Mouse (Mus musculus) forebrain, embryonic 10.5 days (tissue): ENCODE data around the gene Vmn1r13. TPM values are rescaled to one million over a fixed set of nuclear protein-coding genes. Genes with fewer than 3 reads are reported as not detected.
"Not testable (repeated sequence)": the region's sequence is repeated elsewhere in the genome, so short reads cannot be mapped to it uniquely, and the experiment has no call there.

Experiments
- DNase-seq: peaks from one replicate; pipeline ENCODE4 v3.0.0-alpha.2; 2017; ENCODE audit warnings: low spot score; ENCODE audit errors: extremely low spot score
- H3K27ac ChIP-seq: fragments of 300-500 bp; sonication (generic); 2 replicates; pipeline ENCODE4 v1.5.1; 2016; ENCODE audit warnings: mild to moderate bottlenecking
- H3K27me3 ChIP-seq: fragments of 300-500 bp; sonication (generic); 2 replicates; pipeline ENCODE4 v1.6.1; 2016; ENCODE audit warnings: mild to moderate bottlenecking; ENCODE audit not compliant: poor library complexity, severe bottlenecking
- H3K36me3 ChIP-seq: fragments of 300-500 bp; sonication (generic); replicated peaks from 2 replicates; pipeline ENCODE4 v1.6.1; 2016; ENCODE audit warnings: mild to moderate bottlenecking, moderate library complexity
- H3K4me1 ChIP-seq: fragments of 300-500 bp; sonication (generic); 2 replicates; pipeline ENCODE4 v1.6.1; 2016
- H3K4me3 ChIP-seq: fragments of 300-500 bp; sonication (generic); 2 replicates; pipeline ENCODE4 v1.5.1; 2016; ENCODE audit warnings: mild to moderate bottlenecking, moderate library complexity
- H3K9me3 ChIP-seq: fragments of 300-500 bp; sonication (generic); 2 replicates; pipeline ENCODE4 v1.6.1; 2016; ENCODE audit warnings: mild to moderate bottlenecking, moderate library complexity
- WGBS: fragments of 180-500 bp; shearing (Covaris S2); methylation state at CpG from one replicate; pipeline ENCODE4 v1.1.7; 2016; 5-methylcytosine and 5-hydroxymethylcytosine counted together
- polyA plus RNA-seq: library from polyadenylated mRNA; unstranded; fragments of >200 nt; fragmentation: Nextera tagmentation; extraction: Ambion mirVana; gene quantifications from 2 replicates; pipeline ENCODE4 v1.2.1, GENCODE M21; 2016

Gene Vmn1r13
- polyA plus RNA-seq = not detected in 2 replicates

- H3K4me3 ChIP-seq = not testable (repeated sequence)
Measured at GRCm38 (mm10) chr6:57202990-57203389, at the start of gene Vmn1r13. Vmn1r13 (plus strand) TSS chr6:57203290.

GRCm38 (mm10) chr6:57156619-57157018 lies 46.5 kb upstream of the Vmn1r13 start, which contains the start of gene Vmn1r12:
Vmn1r12 (plus strand) TSS chr6:57156919.
- WGBS = 94% methylated on average over 2 of the region's 2 CpGs
- no peak for DNase-seq

More at GRCm38 (mm10) chr6:57202990-57203389, at the start of gene Vmn1r13:
- not testable (repeated sequence) for H3K36me3 ChIP-seq, DNase-seq, H3K9me3 ChIP-seq, H3K4me1 ChIP-seq, H3K27me3 ChIP-seq, H3K27ac ChIP-seq
- 97% methylated on average over 1 of the region's 1 CpGs for WGBS

GRCm38 (mm10) chr6:57190016-57190415 lies 13.1 kb upstream of the Vmn1r13 start:
- not testable (repeated sequence) for H3K27me3 ChIP-seq, H3K36me3 ChIP-seq, H3K4me3 ChIP-seq, H3K4me1 ChIP-seq, DNase-seq, H3K9me3 ChIP-seq, H3K27ac ChIP-seq
- WGBS = 53% methylated on average over 3 of the region's 3 CpGs

More at GRCm38 (mm10) chr6:57156619-57157018, 46.5 kb upstream of the Vmn1r13 start, which contains the start of gene Vmn1r12:
- Histone ChIP-seq H3K27me3 (no peaks in the 10 kb centered on the region), H3K4me3 (no peak within 1 kb of the TSS), H3K27ac (no peak within 1 kb of the TSS), H3K36me3 (no peaks in the 10 kb centered on the region), H3K4me1 (no peaks in the 10 kb centered on the region), H3K9me3 (no peaks in the 10 kb centered on the region)

GRCm38 (mm10) chr6:57231386-57231785 lies 28.3 kb downstream of the Vmn1r13 start, which contains the start of gene Vmn1r14:
Vmn1r14 (plus strand) TSS chr6:57231686.
- Histone ChIP-seq H3K36me3 (no peaks in the 10 kb centered on the region), H3K27ac (no peak within 1 kb of the TSS), H3K4me3 (no peak within 1 kb of the TSS), H3K9me3 (no peaks in the 10 kb centered on the region), H3K4me1 (no peaks in the 10 kb centered on the region), H3K27me3 (no peaks in the 10 kb centered on the region)
- 93% methylated on average over 3 of the region's 3 CpGs for WGBS
- DNase-seq = no peak

- 87% methylated on average over 1 of the region's 1 CpGs for WGBS
- DNase-seq = no peak
- Histone ChIP-seq H3K4me3 (no peak within 1 kb of the TSS), H3K4me1 (no peaks in the 10 kb centered on the region), H3K9me3 (no peaks in the 10 kb centered on the region), H3K27me3 (no peaks in the 10 kb centered on the region), H3K36me3 (no peaks in the 10 kb centered on the region), H3K27ac (no peak within 1 kb of the TSS)
Measured at GRCm38 (mm10) chr6:57257652-57258051, 54.6 kb downstream of the Vmn1r13 start, which contains the start of gene Vmn1r15. Vmn1r15 (plus strand) TSS chr6:57257952.

- no peaks in the 10 kb centered on the region for H3K36me3 ChIP-seq
- no peak overlapping the region for H3K27ac ChIP-seq
- WGBS = 90% methylated on average over 2 of the region's 2 CpGs
- no peaks in the 10 kb centered on the region for H3K9me3 ChIP-seq
- DNase-seq = no peak
- H3K27me3 ChIP-seq = no peaks in the 10 kb centered on the region
- H3K4me3 ChIP-seq = no peak overlapping the region
- H3K4me1 ChIP-seq = no peaks in the 10 kb centered on the region
Measured at GRCm38 (mm10) chr6:57260990-57261389, 57.9 kb downstream of the Vmn1r13 start.

Other genes starting within 250 kb of the Vmn1r13 start
- gene Vmn1r5, start 233.0 kb upstream of the Vmn1r13 start, polyA plus RNA-seq = not detected in 2 replicates
- gene Vmn1r6, start 206.0 kb upstream of the Vmn1r13 start, polyA plus RNA-seq = not detected in 2 replicates
- not detected in 2 replicates for gene Vmn1r7, start 178.0 kb upstream of the Vmn1r13 start, polyA plus RNA-seq
- gene Vmn1r8, start 171.0 kb upstream of the Vmn1r13 start, polyA plus RNA-seq = not detected in 2 replicates
- not detected in 2 replicates for gene Vmn1r9, start 136.5 kb upstream of the Vmn1r13 start, polyA plus RNA-seq
- not detected in 2 replicates for gene Vmn1r10, start 93.8 kb upstream of the Vmn1r13 start, polyA plus RNA-seq
- gene Vmn1r11, start 69.8 kb upstream of the Vmn1r13 start, polyA plus RNA-seq = not detected in 2 replicates
- gene Vmn1r12, start 46.4 kb upstream of the Vmn1r13 start, polyA plus RNA-seq = not detected in 2 replicates
- gene Vmn1r14, start 28.4 kb downstream of the Vmn1r13 start, polyA plus RNA-seq = not detected in 2 replicates
- 0.07 TPM in 1 of 2 replicates, not detected in the other for gene Vmn1r15, start 54.7 kb downstream of the Vmn1r13 start, polyA plus RNA-seq
- not detected in 2 replicates for gene Vmn1r16, start 126.2 kb downstream of the Vmn1r13 start, polyA plus RNA-seq
- gene Vmn1r17, start 160.4 kb downstream of the Vmn1r13 start, polyA plus RNA-seq = not detected in 2 replicates
- gene Vmn1r18, start 192.5 kb downstream of the Vmn1r13 start, polyA plus RNA-seq = not detected in 2 replicates
- gene Vmn1r19, start 200.5 kb downstream of the Vmn1r13 start, polyA plus RNA-seq = not detected in 2 replicates
- gene Vmn1r20, start 225.6 kb downstream of the Vmn1r13 start, polyA plus RNA-seq = not detected in 2 replicates